Mouse (Mus musculus): ENCODE measurements around the gene Lrrc8b. TPM values are rescaled to one million over a fixed set of nuclear protein-coding genes. Genes with fewer than 3 reads are reported as not detected.

Lrrc8b gene
- polyA plus RNA-seq, 1 experiment from 2014 or later: 3.8 TPM

- Histone ChIP-seq H3K27ac (no peak overlapping the region; the same call in 1 of the 2 replicates), H3K4me1 (no peaks in the 10 kb centered on the region), H3K4me2 (no peak overlapping the region), H3K36me3 (no peaks in the 10 kb centered on the region), H3K4me3 (no peak overlapping the region), H3K9me3 (no peaks in the 10 kb centered on the region), H3K9ac (no peak overlapping the region), H3K27me3 (no peaks in the 10 kb centered on the region)
- 84% methylated on average over 8 of the region's 8 CpGs for WGBS
- no peak for ATAC-seq (ENCODE audit: insufficient number of reproducible peaks, low FRiP score, low TSS enrichment, low read depth)
Observed at GRCm38 (mm10) chr5:105465550-105465949, 50.0 kb downstream of the Lrrc8b start.

GRCm38 (mm10) chr5:105466471-105466902 is 50.9 kb downstream of the Lrrc8b start:
- no peaks in the 10 kb centered on the region for H3K27me3 ChIP-seq
- no peak overlapping the region for H3K4me2 ChIP-seq
- WGBS: 93% methylated on average over 7 of the region's 7 CpGs
- no peak overlapping the region for H3K27ac ChIP-seq
- H3K4me3 ChIP-seq: no peak overlapping the region
- no peaks in the 10 kb centered on the region for H3K9me3 ChIP-seq
- no peak overlapping the region for H3K9ac ChIP-seq
- H3K4me1 ChIP-seq: no peaks in the 10 kb centered on the region
- ATAC-seq (ENCODE audit: insufficient number of reproducible peaks, low FRiP score, low TSS enrichment, low read depth): no peak
- no peaks in the 10 kb centered on the region for H3K36me3 ChIP-seq

GRCm38 (mm10) chr5:105467271-105467670 is 51.7 kb downstream of the Lrrc8b start:
- no peaks in the 10 kb centered on the region for H3K9me3 ChIP-seq
- H3K4me3 ChIP-seq: no peak overlapping the region
- WGBS: 87% methylated on average over 10 of the region's 10 CpGs
- no peaks in the 10 kb centered on the region for H3K27me3 ChIP-seq
- H3K27ac ChIP-seq: no peak overlapping the region
- H3K36me3 ChIP-seq: no peaks in the 10 kb centered on the region
- H3K4me2 ChIP-seq: no peak overlapping the region
- H3K9ac ChIP-seq: no peak overlapping the region
- no peak for ATAC-seq (ENCODE audit: insufficient number of reproducible peaks, low FRiP score, low TSS enrichment, low read depth)
- no peaks in the 10 kb centered on the region for H3K4me1 ChIP-seq

GRCm38 (mm10) chr5:105472983-105473705 is 57.6 kb downstream of the Lrrc8b start:
- Histone ChIP-seq H3K4me2 (no peak overlapping the region), H3K4me1 (no peaks in the 10 kb centered on the region), H3K27ac (no peak overlapping the region), H3K36me3 (no peaks in the 10 kb centered on the region), H3K9me3 (no peaks in the 10 kb centered on the region), H3K9ac (no peak overlapping the region), H3K4me3 (no peak overlapping the region), H3K27me3 (no peaks in the 10 kb centered on the region)
- 53% methylated on average over 5 of the region's 5 CpGs for WGBS
- no peak for ATAC-seq (ENCODE audit: insufficient number of reproducible peaks, low FRiP score, low TSS enrichment, low read depth)

GRCm38 (mm10) chr5:105477527-105477926 is 62.0 kb downstream of the Lrrc8b start:
- ATAC-seq (ENCODE audit: insufficient number of reproducible peaks, low FRiP score, low TSS enrichment, low read depth): no peak

GRCm38 (mm10) chr5:105479673-105480072 is 64.1 kb downstream of the Lrrc8b start:
- no peak for ATAC-seq (ENCODE audit: insufficient number of reproducible peaks, low FRiP score, low TSS enrichment, low read depth)
- Histone ChIP-seq H3K9ac (no peak overlapping the region), H3K27me3 (no peaks in the 10 kb centered on the region), H3K4me1 (no peaks in the 10 kb centered on the region), H3K36me3 (peaks cover 23% of the 10 kb centered on the region), H3K4me2 (no peak overlapping the region), H3K9me3 (no peaks in the 10 kb centered on the region), H3K4me3 (no peak overlapping the region), H3K27ac (no peak overlapping the region)
- 88% methylated on average over 13 of the region's 13 CpGs for WGBS

More at GRCm38 (mm10) chr5:105477527-105477926, 62.0 kb downstream of the Lrrc8b start:
- H3K27ac ChIP-seq: no peak overlapping the region
- H3K27me3 ChIP-seq: no peaks in the 10 kb centered on the region
- no peaks in the 10 kb centered on the region for H3K9me3 ChIP-seq
- no peak overlapping the region for H3K4me2 ChIP-seq
- no peak overlapping the region for H3K4me3 ChIP-seq
- WGBS: 79% methylated on average over 9 of the region's 9 CpGs
- H3K9ac ChIP-seq: no peak overlapping the region
- peaks cover 23% of the 10 kb centered on the region for H3K36me3 ChIP-seq
- no peaks in the 10 kb centered on the region for H3K4me1 ChIP-seq

GRCm38 (mm10) chr5:105480561-105480960 is 65.0 kb downstream of the Lrrc8b start:
- no peak for ATAC-seq (ENCODE audit: insufficient number of reproducible peaks, low FRiP score, low TSS enrichment, low read depth)
- Histone ChIP-seq H3K27me3 (no peaks in the 10 kb centered on the region), H3K9ac (no peak overlapping the region), H3K36me3 (peaks cover 23% of the 10 kb centered on the region), H3K9me3 (no peaks in the 10 kb centered on the region), H3K4me2 (no peak overlapping the region), H3K4me1 (no peaks in the 10 kb centered on the region), H3K4me3 (no peak overlapping the region), H3K27ac (no peak overlapping the region)
- WGBS: 91% methylated on average over 17 of the region's 17 CpGs

GRCm38 (mm10) chr5:105483632-105484031 is 68.1 kb downstream of the Lrrc8b start:
- H3K4me2 ChIP-seq: no peak overlapping the region
- H3K27me3 ChIP-seq: no peaks in the 10 kb centered on the region
- H3K36me3 ChIP-seq: peaks cover 23% of the 10 kb centered on the region
- H3K4me1 ChIP-seq: no peaks in the 10 kb centered on the region
- 72% methylated on average over 2 of the region's 2 CpGs for WGBS
- no peak for ATAC-seq (ENCODE audit: insufficient number of reproducible peaks, low FRiP score, low TSS enrichment, low read depth)
- no peak overlapping the region for H3K27ac ChIP-seq
- no peak overlapping the region for H3K4me3 ChIP-seq
- H3K9me3 ChIP-seq: no peaks in the 10 kb centered on the region
- H3K9ac ChIP-seq: no peak overlapping the region

GRCm38 (mm10) chr5:105484247-105484646 is 68.7 kb downstream of the Lrrc8b start:
- Histone ChIP-seq H3K4me3 (no peak overlapping the region), H3K36me3 (peaks cover 23% of the 10 kb centered on the region), H3K27ac (no peak overlapping the region), H3K27me3 (no peaks in the 10 kb centered on the region), H3K4me2 (no peak overlapping the region), H3K9me3 (no peaks in the 10 kb centered on the region), H3K4me1 (no peaks in the 10 kb centered on the region), H3K9ac (no peak overlapping the region)
- no peak for ATAC-seq (ENCODE audit: insufficient number of reproducible peaks, low FRiP score, low TSS enrichment, low read depth)
- 82% methylated on average over 6 of the region's 6 CpGs for WGBS

GRCm38 (mm10) chr5:105484891-105485290 is 69.3 kb downstream of the Lrrc8b start:
- Histone ChIP-seq H3K4me2 (no peak overlapping the region), H3K9me3 (no peaks in the 10 kb centered on the region), H3K4me1 (no peaks in the 10 kb centered on the region), H3K36me3 (peaks cover 18% of the 10 kb centered on the region), H3K9ac (no peak overlapping the region), H3K4me3 (no peak overlapping the region), H3K27me3 (no peaks in the 10 kb centered on the region), H3K27ac (no peak overlapping the region)
- 96% methylated on average over 14 of the region's 14 CpGs for WGBS
- ATAC-seq (ENCODE audit: insufficient number of reproducible peaks, low FRiP score, low TSS enrichment, low read depth): no peak

- H3K4me3 ChIP-seq: no peak overlapping the region
- no peaks in the 10 kb centered on the region for H3K9me3 ChIP-seq
- H3K4me1 ChIP-seq: peaks cover 27% of the 10 kb centered on the region
- WGBS: 70% methylated on average over 5 of the region's 5 CpGs
- no peaks in the 10 kb centered on the region for H3K27me3 ChIP-seq
- H3K4me2 ChIP-seq: no peak overlapping the region
- no peaks in the 10 kb centered on the region for H3K36me3 ChIP-seq
- ATAC-seq (ENCODE audit: insufficient number of reproducible peaks, low FRiP score, low TSS enrichment, low read depth): no peak
- H3K27ac ChIP-seq: no peak overlapping the region
- H3K9ac ChIP-seq: no peak overlapping the region
Observed at GRCm38 (mm10) chr5:105490211-105490610, 74.6 kb downstream of the Lrrc8b start.

- peak; percentile 51; the same call in 1 of the 2 replicates for ATAC-seq (ENCODE audit: insufficient number of reproducible peaks, low FRiP score, low TSS enrichment, low read depth)
- H3K4me3 ChIP-seq: no peak overlapping the region
- 59% methylated on average over 4 of the region's 4 CpGs for WGBS
- no peak overlapping the region for H3K27ac ChIP-seq
- peaks cover 34% of the 10 kb centered on the region for H3K4me1 ChIP-seq
- H3K27me3 ChIP-seq: no peaks in the 10 kb centered on the region
- no peak overlapping the region for H3K4me2 ChIP-seq
- H3K36me3 ChIP-seq: no peaks in the 10 kb centered on the region
- H3K9ac ChIP-seq: no peak overlapping the region
- no peaks in the 10 kb centered on the region for H3K9me3 ChIP-seq
Observed at GRCm38 (mm10) chr5:105491389-105491788, 75.8 kb downstream of the Lrrc8b start.
